Mouse (Mus musculus): ENCODE results near the gene Kansl3. TPM values are rescaled to one million over a fixed set of nuclear protein-coding genes. Genes with fewer than 3 reads are reported as not detected.

Gene Kansl3
- total RNA-seq, 2 experiments from 2014 or later, result 29.7 to 35.3 TPM

Small RNAs within 50 kb of the gene (microRNA-seq; reads per million reads assigned to microRNA genes)
- 0 reads per million in 2 experiments for gene Mir6898 (ENCODE audit: borderline replicate concordance in 2 of 2)

Other genes starting within 250 kb of the Kansl3 start
- gene Uggt1, start 124.5 kb downstream of the Kansl3 start, total RNA-seq (2021), result 10 to 100 TPM; 19.7 to 21.6 TPM
- gene Neurl3, start 94.5 kb downstream of the Kansl3 start, total RNA-seq (2021), result under 1 TPM; 0.51 to 0.88 TPM
- gene Arid5a, start 61.4 kb downstream of the Kansl3 start, total RNA-seq (2021), result 10 to 100 TPM in 1 of 2 experiments, 1 to 10 TPM in 1; 5.4 to 10.5 TPM
- not detected for gene Fer1l5, start 3.1 kb upstream of the Kansl3 start, total RNA-seq (2021)
- 10 to 100 TPM; 18.9 to 21.7 TPM for gene Lman2l, start 76.1 kb upstream of the Kansl3 start, total RNA-seq (2021)
- 10 to 100 TPM in 1 of 2 experiments, 1 to 10 TPM in 1; 8.4 to 10.5 TPM for gene Cnnm4, start 102.4 kb upstream of the Kansl3 start, total RNA-seq (2021)
- 1 to 10 TPM; 7.4 to 9.7 TPM for gene Cnnm3, start 142.7 kb upstream of the Kansl3 start, total RNA-seq (2021)
- 1,000 to 10,000 TPM; 1,576 to 3,128 TPM for gene Ankrd23, start 167.7 kb upstream of the Kansl3 start, total RNA-seq (2021)
- 1,000 to 10,000 TPM in 1 of 2 experiments, 100 to 1,000 TPM in 1; 766 to 1,527 TPM for gene Gm42417, start 170.2 kb upstream of the Kansl3 start, total RNA-seq (2021)
- 1 to 10 TPM; 7.7 to 8.2 TPM for gene Ankrd39, start 178.3 kb upstream of the Kansl3 start, total RNA-seq (2021)
- 1 to 10 TPM; 5.1 to 6.0 TPM for gene Sema4c, start 189.2 kb upstream of the Kansl3 start, total RNA-seq (2021)

All from gastrocnemius, postnatal 25 days (tissue).